Mouse (Mus musculus): ENCODE measurements around the gene Cd38.

- TF ChIP-seq GATA1 (IDR thresholded peaks at IDR 0.05; ENCODE audit: low read length) = no peak
- TF ChIP-seq TAL1 (IDR thresholded peaks at IDR 0.05; ENCODE audit: low read length) = no peak
Observed at GRCm38 (mm10) chr5:43853868-43854488, 14.4 kb upstream of the Cd38 start.
